Mouse (Mus musculus): ENCODE results near the gene Tcp11.

DNA sequence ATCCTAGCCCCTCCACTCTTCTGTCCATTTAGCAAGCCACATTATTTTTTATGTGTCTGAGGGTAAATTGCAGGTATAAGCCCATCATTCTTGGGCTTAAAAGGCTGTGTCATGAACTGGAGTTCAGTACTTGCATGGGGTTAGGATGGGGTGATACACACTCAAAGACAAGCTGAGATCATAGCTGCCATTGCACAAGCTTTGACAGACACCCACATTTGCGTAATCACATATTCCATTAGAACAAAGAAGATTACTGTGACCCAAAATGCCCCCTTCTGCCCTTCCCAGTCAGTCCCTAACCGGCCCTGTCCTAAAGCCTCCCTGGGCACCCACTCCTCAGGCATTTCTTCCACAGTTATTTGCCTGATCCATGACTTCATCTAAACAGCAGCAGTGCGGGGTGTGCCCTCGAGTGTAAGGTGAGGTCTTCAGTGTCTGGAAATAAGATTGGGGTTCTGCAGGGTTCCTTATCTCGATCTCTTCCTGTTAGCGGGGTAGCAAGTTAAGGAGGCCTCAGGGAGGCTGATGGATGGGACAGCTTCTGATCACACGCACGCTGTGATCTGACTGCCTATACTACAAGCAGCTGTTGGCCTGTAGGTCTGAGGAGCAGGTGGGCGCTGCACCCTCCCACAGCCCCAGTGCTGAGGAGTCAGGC lies 49.0 kb downstream of the Tcp11 start:
- TF ChIP-seq POLR2A (IDR thresholded peaks at IDR 0.05; ENCODE audit: insufficient read depth, low read length), result no peak
- TF ChIP-seq CTCF (IDR thresholded peaks at IDR 0.05; ENCODE audit: low read depth, low read length), result no peak

Data from ES-Bruce4 (cell line).